Mouse (Mus musculus) 416B (cell line): ENCODE data around the gene Arhgap31.

ENCODE experiments used
- DNase-seq: peaks from one replicate; pipeline ENCODE4 v3.0.0; 2011; ENCODE audit warnings: low read depth

Arhgap31 gene

GRCm38 (mm10) chr16:38651721-38652231 is 61.3 kb downstream of the Arhgap31 start:
- DNase-seq = no peak

GRCm38 (mm10) chr16:38651306-38651705 is 61.8 kb downstream of the Arhgap31 start:
- no peak for DNase-seq

GRCm38 (mm10) chr16:38649431-38649827 is 63.6 kb downstream of the Arhgap31 start:
- DNase-seq = no peak

GRCm38 (mm10) chr16:38648783-38649430 is 64.2 kb downstream of the Arhgap31 start:
- peak; percentile 23 for DNase-seq

- DNase-seq = no peak
These were observed 64.9 kb downstream of the Arhgap31 start for GRCm38 (mm10) chr16:38648155-38648554.

GRCm38 (mm10) chr16:38644455-38644854 is 68.6 kb downstream of the Arhgap31 start:
- DNase-seq = no peak

GRCm38 (mm10) chr16:38637085-38637484 is 76.0 kb downstream of the Arhgap31 start:
- no peak for DNase-seq

- DNase-seq = peak; percentile 72
These were observed 76.4 kb downstream of the Arhgap31 start for GRCm38 (mm10) chr16:38636682-38637081.

GRCm38 (mm10) chr16:38635833-38636390 is 77.2 kb downstream of the Arhgap31 start:
- peak; percentile 50 for DNase-seq

GRCm38 (mm10) chr16:38632147-38632546 is 80.9 kb downstream of the Arhgap31 start:
- peak; percentile 62 for DNase-seq

GRCm38 (mm10) chr16:38625811-38626369 is 87.2 kb downstream of the Arhgap31 start:
- DNase-seq = no peak

GRCm38 (mm10) chr16:38625411-38625810 is 87.7 kb downstream of the Arhgap31 start:
- no peak for DNase-seq

- no peak for DNase-seq
These were observed 88.8 kb downstream of the Arhgap31 start for GRCm38 (mm10) chr16:38624303-38624702.

- DNase-seq = peak; percentile 54
These were observed 90.8 kb downstream of the Arhgap31 start for GRCm38 (mm10) chr16:38622283-38622682.

GRCm38 (mm10) chr16:38620696-38621450 is 92.2 kb downstream of the Arhgap31 start:
- no peak for DNase-seq

- peak; percentile 65 for DNase-seq
These were observed 94.0 kb downstream of the Arhgap31 start for GRCm38 (mm10) chr16:38619054-38619453.

- no peak for DNase-seq
These were observed 95.1 kb downstream of the Arhgap31 start for GRCm38 (mm10) chr16:38617977-38618376.

- no peak for DNase-seq
These were observed 99.4 kb downstream of the Arhgap31 start for GRCm38 (mm10) chr16:38613646-38614045.

- DNase-seq = no peak
These were observed 100.4 kb downstream of the Arhgap31 start for GRCm38 (mm10) chr16:38612646-38613045.

GRCm38 (mm10) chr16:38609092-38609491 is 104.0 kb downstream of the Arhgap31 start:
- DNase-seq = no peak

- DNase-seq = no peak
These were observed 104.4 kb downstream of the Arhgap31 start for GRCm38 (mm10) chr16:38608687-38609086.

- DNase-seq = no peak
These were observed 106.6 kb downstream of the Arhgap31 start for GRCm38 (mm10) chr16:38606509-38606908.
